Mouse (Mus musculus): Measurements from ENCODE around the gene Scly.

DNA sequence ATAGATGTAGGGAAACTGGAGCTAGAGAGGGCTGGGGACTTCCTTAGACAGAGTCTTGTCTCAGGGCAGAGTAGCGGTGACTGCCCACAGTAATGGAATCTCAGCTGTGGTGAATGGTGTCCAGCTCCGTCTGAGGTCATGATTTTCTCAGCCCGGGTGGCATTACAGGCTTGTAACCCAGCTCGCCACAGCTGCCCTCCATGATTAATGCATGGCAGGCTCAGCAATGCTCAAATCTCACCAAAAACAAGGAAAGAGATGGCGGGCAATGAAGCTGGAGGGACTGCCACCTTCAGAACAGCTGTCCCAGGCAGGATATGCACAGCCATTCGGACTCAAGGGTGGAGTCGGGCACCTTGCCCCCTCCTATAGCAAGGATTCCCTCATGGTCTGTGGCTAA is 39.2 kb downstream of the Scly start:
- no peak for TF ChIP-seq CTCF (IDR thresholded peaks at IDR 0.05; ENCODE audit: low read depth)
- no peak for TF ChIP-seq EP300 (optimal IDR thresholded peaks at IDR 0.05)
